Mouse (Mus musculus) CD4-positive helper T cell, adult 2 months (primary cell): ENCODE results near the gene Kmt5a.
A peak's percentile ranks its signal among the peaks of the same experiment; 100 is the strongest.

Experiments used
- DNase-seq: peaks from one replicate; pipeline ENCODE4 v3.0.0-alpha.2; 2012; ENCODE audit warnings: low read depth, missing footprints, low spot score

Kmt5a gene

DNA sequence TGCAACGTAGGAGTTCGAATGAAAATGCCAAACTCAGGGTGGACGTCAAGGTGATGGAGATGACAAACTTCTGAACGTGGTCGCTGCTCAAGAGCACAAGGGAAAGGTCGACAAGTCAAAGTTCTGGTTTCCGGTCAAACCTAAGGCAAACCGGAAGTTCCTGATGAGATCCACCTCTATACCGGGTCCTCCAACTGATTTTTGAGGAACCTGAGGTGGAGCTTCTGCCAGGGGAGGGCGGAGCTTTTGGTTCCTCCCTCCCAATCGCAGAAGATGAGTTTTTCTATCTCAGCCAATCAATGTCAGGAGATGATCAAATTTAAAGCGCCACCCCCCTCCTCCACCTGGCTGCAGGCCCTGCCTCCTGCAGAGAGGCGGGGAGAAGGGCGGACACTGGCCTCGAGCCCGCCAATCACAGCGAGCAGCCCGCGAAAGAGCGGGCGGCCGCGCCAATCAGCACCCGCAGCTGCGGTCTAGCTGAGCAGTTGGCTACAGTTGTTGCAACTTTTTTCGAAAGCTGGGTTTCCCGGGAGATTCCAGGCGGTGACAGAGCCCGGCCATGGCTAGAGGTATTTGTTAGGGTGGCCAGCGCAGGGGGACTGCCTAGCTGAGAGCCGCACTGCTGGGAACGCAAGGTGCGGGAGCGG lies at the start of gene Kmt5a:
Kmt5a (plus strand) TSS at position 484 of the 647 bp plus-strand sequence.
- peak; percentile 98 for DNase-seq

- DNase-seq = no peak
These were observed 47.3 kb upstream of the Kmt5a start for GRCm38 (mm10) chr5:124392412-124392811.

DNA sequence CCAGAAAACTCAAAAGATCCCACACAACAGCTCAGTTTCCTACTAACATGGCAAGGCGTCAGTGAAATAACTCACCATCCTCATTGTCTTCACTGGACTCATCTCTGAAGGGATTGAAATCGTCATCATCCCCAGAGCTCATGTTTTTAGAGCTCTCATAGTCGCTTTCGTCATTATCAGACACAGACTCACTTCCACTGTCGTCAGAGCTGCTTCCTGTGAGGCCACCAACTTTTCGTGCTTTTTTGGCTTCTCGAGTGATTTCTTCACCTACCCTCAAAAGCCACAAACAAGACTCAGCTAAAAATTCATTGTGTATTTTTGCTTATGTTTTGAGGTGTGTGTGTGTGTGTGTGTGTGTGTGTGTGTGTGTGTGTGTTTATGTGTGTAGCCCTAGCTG lies 46.0 kb upstream of the Kmt5a start:
- DNase-seq = peak; percentile 22

DNA sequence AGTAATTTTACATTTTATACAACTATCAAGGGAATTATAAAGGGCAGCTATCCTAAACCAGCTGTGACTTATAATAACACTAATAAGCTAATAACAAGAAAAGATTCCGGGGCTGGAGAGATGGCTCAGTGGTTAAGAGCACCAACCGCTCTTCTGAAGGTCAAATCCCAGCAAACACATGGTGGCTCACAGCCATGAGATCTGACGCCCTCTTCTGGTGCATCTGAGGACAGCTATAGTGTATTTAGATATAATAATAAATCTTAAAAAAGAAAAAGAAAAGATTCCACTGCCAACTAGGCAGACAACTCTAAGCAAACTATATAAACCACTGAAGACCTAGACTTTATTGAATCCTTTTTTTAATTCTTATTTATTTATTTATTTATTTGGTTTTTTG lies 28.9 kb upstream of the Kmt5a start:
- no peak for DNase-seq

DNA sequence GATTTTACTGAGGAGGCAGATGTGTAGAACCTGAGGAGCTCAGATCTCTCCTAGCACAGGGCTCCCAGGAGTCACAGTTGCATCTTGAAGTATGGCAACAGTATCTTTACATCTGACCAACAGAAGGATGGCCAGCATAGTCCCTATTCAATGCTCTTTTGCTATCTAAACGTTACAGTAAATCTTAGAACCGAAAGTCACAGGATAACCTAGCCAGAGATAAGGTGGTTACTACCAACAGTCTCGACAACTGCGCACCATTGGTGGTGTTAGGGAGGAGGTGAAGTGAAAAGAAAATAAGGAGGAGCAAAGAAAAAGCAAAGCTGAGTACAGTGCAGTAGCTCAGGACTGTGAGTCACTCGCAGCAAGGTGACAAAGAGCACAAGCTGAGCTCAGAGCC lies 27.6 kb upstream of the Kmt5a start:
- DNase-seq = peak; percentile 19

DNA sequence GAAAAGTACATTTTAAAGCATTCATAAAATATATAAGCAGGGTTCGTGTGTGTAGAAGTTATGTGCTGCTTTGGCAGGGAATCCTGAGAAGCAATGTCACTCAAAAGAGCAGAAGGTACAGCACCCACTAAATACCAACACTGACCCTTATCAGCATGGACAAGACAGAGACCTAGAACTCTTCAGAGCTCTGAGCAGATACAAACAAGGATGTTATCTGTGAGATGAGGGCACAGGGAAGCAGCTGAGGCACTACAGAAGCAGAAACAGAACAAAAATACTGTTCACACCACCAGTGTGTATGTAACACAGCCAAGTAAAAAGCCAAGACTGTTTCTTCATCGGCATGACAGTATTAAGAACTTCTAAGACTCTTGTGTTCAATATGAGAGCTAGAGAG lies 20.8 kb upstream of the Kmt5a start:
- DNase-seq = no peak

- DNase-seq = no peak
These were observed 17.9 kb upstream of the Kmt5a start for GRCm38 (mm10) chr5:124421786-124422185.

GRCm38 (mm10) chr5:124424200-124424722 lies 15.5 kb upstream of the Kmt5a start:
- DNase-seq = peak; percentile 55

DNA sequence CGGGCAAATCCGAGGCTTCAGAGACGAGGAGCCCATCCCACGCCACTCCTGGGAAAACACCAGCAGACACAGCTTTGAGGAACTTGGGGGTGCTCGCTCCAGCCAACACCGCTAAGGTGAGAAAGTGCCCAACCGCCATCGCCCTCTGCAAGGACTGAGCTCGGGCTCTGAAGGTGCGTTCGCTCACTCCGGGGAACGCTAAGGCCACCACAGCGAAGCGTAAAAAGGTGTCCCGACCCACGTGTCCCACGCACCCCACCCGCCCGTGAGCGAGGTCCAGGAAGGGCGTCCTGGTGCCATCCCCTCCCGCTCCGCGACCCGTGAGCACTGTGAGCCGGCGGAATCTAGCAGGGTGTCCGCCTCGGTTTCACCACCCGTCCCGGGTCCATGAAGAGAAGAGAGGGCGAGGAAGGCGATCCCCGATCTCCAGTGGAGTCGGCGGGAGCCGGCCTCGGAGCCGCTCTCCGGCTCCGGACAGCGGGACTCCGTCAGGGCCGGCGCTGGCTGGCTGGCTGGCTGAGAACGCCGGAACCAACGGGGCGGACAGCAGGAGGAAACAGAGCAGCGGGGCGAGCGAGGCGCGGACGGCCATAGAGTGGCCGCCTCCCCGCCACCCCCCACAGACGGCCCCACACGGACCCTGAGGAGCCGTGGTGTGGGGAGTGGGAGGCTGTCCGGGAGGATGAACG lies 14.9 kb upstream of the Kmt5a start:
- DNase-seq = peak; percentile 55

DNA sequence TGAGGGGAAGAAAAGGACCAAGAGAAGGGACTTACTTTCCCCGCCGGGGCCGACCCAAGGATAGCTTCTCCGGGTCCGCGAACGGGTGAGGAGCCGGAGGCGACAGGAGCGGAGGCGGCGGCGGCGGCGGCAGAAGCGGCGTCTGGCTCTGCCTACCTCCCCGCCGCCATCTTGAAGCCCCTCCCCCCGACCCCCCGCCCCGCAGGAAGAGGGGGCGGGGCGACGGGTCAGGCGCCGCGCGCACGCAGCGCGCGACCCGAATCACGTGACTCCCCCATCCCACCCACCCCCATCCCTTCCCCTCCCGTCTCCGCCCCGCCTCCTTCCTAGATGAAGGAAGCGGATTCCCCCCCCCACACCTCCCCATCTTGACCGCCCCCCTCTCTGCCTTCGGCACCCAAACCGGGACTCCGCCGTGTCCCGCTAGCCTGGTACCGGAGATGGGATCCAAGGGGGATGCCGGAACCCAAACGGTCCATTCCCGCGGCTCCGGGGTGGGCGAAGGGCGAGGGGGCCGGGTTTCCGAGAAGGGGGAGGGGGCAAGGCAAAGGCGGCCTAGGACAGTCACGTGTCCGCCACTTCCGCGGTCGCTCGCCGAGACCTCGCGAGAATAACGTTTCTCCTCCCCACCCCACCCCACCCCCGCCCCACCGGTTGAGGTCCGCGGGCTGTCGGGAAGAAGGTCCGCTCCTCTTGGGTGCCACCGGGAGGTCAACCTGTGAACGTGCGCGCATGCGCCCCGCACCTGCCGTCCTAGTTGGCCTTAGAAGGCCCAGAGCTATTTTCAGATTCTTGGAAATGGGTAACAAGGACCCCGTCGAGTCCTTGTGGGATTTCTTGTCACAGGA lies 14.1 kb upstream of the Kmt5a start, which contains the start of gene Sbno1:
Sbno1 (minus strand) TSS at position 590 of the 848 bp plus-strand sequence.
- peak; percentile 96 for DNase-seq

GRCm38 (mm10) chr5:124426475-124427071 lies 13.2 kb upstream of the Kmt5a start:
- DNase-seq = no peak

DNA sequence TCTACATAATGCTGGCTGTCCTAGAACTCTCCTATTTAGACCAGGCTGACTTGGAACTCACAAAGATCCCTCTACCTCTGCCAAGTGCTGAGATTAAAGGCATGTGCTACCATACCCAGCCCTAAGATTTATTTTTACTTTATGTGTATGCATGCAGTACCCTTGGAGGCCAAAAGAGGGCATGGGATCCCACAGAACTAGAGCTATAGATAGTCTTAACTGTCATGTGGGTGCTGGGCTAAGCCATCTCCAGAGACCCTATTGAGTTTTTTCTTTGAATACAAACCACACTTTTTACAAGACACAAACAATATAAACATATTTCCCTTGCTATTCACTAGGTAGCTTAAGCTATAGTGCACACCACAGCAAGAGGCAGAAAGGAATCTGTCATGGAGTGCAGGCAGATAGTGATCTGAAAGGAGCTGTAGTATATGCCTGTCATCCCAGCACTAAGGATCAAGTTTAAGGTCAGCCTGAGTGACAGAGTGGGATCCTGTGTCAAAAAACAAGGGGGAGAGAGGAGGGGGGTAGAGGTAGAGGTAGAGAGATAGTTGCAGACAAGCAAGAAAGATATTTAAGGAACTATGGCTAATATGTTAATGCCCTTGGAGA lies 7.2 kb upstream of the Kmt5a start:
- DNase-seq = peak; percentile 75

GRCm38 (mm10) chr5:124433048-124433447 lies 6.7 kb upstream of the Kmt5a start:
- DNase-seq = no peak

DNA sequence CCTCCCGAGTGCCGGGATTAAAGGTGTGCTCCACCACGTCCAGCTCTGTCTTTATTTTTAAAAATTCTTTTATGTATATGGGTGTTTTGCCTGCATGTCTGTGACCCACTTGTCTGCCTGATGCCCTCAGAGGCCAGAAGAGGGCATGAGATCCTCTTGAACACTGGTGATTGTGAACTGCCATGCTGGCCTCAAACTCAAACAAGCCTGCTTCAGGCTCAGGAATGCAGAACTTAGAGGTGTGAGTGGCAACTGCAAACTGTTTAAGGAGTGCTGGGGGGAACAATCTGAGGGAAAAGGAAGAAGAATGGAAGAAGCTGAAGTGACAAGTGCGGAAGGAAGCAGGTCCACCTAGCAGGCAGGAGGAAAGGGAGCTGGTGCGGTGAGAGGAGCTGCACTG lies 1.5 kb upstream of the Kmt5a start:
- peak; percentile 59 for DNase-seq

- no peak for DNase-seq
These were observed 984 bp upstream of the Kmt5a start for GRCm38 (mm10) chr5:124438746-124439145.

DNA sequence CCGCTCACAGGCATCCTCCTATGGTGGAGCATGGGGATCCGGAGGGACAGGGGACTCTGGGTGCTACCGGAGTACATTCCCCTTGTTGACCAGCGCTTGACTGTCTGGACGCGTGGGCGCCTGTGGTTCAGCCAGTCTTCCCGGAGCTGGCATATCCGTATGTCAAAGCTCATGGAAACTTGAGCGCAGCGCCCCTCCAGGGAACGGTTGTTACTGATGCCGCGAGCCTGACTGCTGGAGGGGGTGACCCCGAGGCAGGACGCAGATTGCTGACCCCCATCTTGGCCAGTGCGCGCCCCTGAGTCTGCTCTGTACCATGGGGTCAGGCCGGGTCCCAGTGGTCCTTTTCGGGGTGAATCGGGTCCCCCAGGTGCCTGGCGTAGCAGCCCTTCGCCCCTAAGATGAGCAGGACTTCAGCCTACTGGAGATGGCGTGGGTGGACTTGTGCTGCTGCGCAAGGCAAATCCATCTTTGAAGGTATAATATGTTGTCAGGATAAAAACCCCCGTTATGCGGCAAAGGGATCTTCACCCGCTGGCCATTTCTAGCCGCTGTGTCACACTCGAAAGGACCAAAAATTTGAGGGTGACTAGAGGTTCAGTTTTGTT lies 468 bp downstream of the Kmt5a start:
- peak; percentile 81 for DNase-seq

- no peak for DNase-seq
These were observed 2.9 kb downstream of the Kmt5a start for GRCm38 (mm10) chr5:124442628-124443027.

- DNase-seq = no peak
These were observed 4.5 kb downstream of the Kmt5a start for GRCm38 (mm10) chr5:124444208-124444607.

DNA sequence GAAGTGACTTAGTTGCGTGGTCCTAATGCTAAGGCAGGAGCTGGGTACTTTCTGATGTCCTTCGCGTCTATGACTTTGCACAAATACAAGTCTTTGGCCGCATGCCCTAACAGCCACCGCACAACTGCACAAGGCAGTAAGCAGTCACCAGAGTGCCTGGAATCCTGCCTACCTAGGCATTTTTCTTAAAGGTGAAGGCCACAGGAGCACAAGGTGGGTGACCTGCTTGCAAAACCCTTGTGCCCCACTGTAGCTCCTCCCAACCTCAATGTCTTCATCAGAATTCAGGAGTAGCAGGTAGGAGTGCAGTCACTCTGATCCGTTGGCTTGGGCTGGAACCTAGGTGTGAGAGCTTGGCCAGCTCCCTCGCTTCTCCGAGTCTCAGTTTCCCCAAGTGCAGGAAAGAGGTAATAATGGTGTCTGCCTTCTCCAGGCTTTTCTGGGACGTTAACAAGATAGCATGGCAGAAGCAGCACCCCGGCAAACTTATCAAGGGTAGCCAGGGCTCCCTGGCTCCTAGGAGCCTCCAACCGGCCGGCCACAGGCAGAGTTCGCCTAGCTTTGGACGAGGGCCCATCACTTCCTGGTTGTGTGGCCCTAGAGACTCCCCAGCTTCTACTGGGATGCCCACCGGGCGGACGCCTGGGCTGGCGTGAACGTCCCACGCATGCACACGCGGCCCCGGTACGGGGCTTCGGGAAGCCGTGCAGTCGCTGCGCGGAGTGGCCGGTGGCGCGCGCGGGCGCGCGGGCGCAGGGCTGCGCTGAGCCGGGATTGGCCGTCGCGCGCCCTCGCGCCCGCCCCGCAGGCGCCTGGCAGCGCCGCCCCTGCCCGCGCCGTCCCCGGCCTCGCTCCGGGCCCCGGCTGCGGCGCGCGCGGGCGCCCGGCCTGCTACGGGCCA lies 5.2 kb downstream of the Kmt5a start:
- DNase-seq = peak; percentile 87
